Mouse (Mus musculus) spleen, adult 12 weeks (tissue): ENCODE measurements around the gene Eng.

ENCODE experiments used
- DNase-seq: peaks from one replicate; pipeline ENCODE4 v3.0.0; 2022; ENCODE audit warnings: low spot score

The Eng gene

GRCm38 (mm10) chr2:32711301-32712056 lies 65.1 kb downstream of the Eng start:
- DNase-seq, result no peak

GRCm38 (mm10) chr2:32712108-32712551 lies 65.7 kb downstream of the Eng start:
- peak; percentile 46 for DNase-seq

GRCm38 (mm10) chr2:32712586-32712933 lies 66.2 kb downstream of the Eng start:
- DNase-seq, result peak; percentile 97

GRCm38 (mm10) chr2:32712934-32713817 lies 66.8 kb downstream of the Eng start, which contains the start of gene Cdk9:
Gene Cdk9, minus strand, starts transcription at chr2:32713076.
- peak; percentile 91 for DNase-seq

- no peak for DNase-seq
Observed at GRCm38 (mm10) chr2:32714117-32714986, 68.0 kb downstream of the Eng start.

- peak; percentile 39 for DNase-seq
Observed at GRCm38 (mm10) chr2:32714987-32715425, 68.6 kb downstream of the Eng start.

- no peak for DNase-seq
Observed at GRCm38 (mm10) chr2:32718761-32719160, 72.4 kb downstream of the Eng start.

- DNase-seq, result no peak
Observed at GRCm38 (mm10) chr2:32720053-32720452, 73.7 kb downstream of the Eng start.

- DNase-seq, result no peak
Observed at GRCm38 (mm10) chr2:32720681-32721229, 74.4 kb downstream of the Eng start, which contains the start of gene Sh2d3c. Gene Sh2d3c, plus strand, starts transcription at chr2:32721055.

- DNase-seq, result no peak
Observed at GRCm38 (mm10) chr2:32722046-32722445, 75.7 kb downstream of the Eng start.

- no peak for DNase-seq
Observed at GRCm38 (mm10) chr2:32722581-32722980, 76.2 kb downstream of the Eng start.

GRCm38 (mm10) chr2:32724149-32724548 lies 77.8 kb downstream of the Eng start:
- DNase-seq, result no peak

- no peak for DNase-seq
Observed at GRCm38 (mm10) chr2:32724832-32725790, 78.7 kb downstream of the Eng start.

- DNase-seq, result peak; percentile 40
Observed at GRCm38 (mm10) chr2:32727435-32727834, 81.0 kb downstream of the Eng start.

GRCm38 (mm10) chr2:32728463-32728862 lies 82.1 kb downstream of the Eng start:
- DNase-seq, result no peak

GRCm38 (mm10) chr2:32729547-32729946 lies 83.2 kb downstream of the Eng start:
- DNase-seq, result no peak

GRCm38 (mm10) chr2:32730854-32731253 lies 84.5 kb downstream of the Eng start:
- DNase-seq, result no peak

GRCm38 (mm10) chr2:32731911-32732310 lies 85.5 kb downstream of the Eng start:
- DNase-seq, result no peak
